Mouse (Mus musculus): Measurements from ENCODE around the gene Mpo.

Gene Mpo

GRCm38 (mm10) chr11:87793460-87793859 lies at the start of gene Mpo:
Mpo (plus strand) TSS chr11:87793581.
- DNase-seq: no peak

GRCm38 (mm10) chr11:87743691-87744090 lies 49.7 kb upstream of the Mpo start:
- DNase-seq: no peak

- DNase-seq: no peak
Measured at GRCm38 (mm10) chr11:87744964-87745363, 48.4 kb upstream of the Mpo start.

- no peak for DNase-seq
Measured at GRCm38 (mm10) chr11:87745632-87746555, 47.5 kb upstream of the Mpo start.

- no peak for DNase-seq
Measured at GRCm38 (mm10) chr11:87747312-87747711, 46.1 kb upstream of the Mpo start.

GRCm38 (mm10) chr11:87747716-87748115 lies 45.7 kb upstream of the Mpo start:
- no peak for DNase-seq

- DNase-seq: peak; percentile 21
Measured at GRCm38 (mm10) chr11:87748132-87749119, 45.0 kb upstream of the Mpo start.

- peak; percentile 18 for DNase-seq
Measured at GRCm38 (mm10) chr11:87749192-87750042, 44.0 kb upstream of the Mpo start.

- no peak for DNase-seq
Measured at GRCm38 (mm10) chr11:87750043-87750421, 43.3 kb upstream of the Mpo start.

- DNase-seq: no peak
Measured at GRCm38 (mm10) chr11:87750521-87750920, 42.9 kb upstream of the Mpo start.

- DNase-seq: no peak
Measured at GRCm38 (mm10) chr11:87751031-87751430, 42.4 kb upstream of the Mpo start.

- DNase-seq: no peak
Measured at GRCm38 (mm10) chr11:87751491-87751966, 41.9 kb upstream of the Mpo start.

GRCm38 (mm10) chr11:87752307-87752706 lies 41.1 kb upstream of the Mpo start:
- DNase-seq: no peak

- no peak for DNase-seq
Measured at GRCm38 (mm10) chr11:87753255-87753654, 40.1 kb upstream of the Mpo start.

GRCm38 (mm10) chr11:87753891-87754501 lies 39.4 kb upstream of the Mpo start:
- no peak for DNase-seq

- DNase-seq: no peak
Measured at GRCm38 (mm10) chr11:87754603-87755002, 38.8 kb upstream of the Mpo start.

GRCm38 (mm10) chr11:87755360-87756017 lies 37.9 kb upstream of the Mpo start:
- DNase-seq: no peak

GRCm38 (mm10) chr11:87756251-87756820 lies 37.0 kb upstream of the Mpo start:
- no peak for DNase-seq

- no peak for DNase-seq
Measured at GRCm38 (mm10) chr11:87757001-87757954, 36.1 kb upstream of the Mpo start.

Measured in kidney, postnatal 14 days (tissue).